Mouse (Mus musculus) heart, postnatal 14 days (tissue): ENCODE data around the gene Olfr1360. TPM values are rescaled to one million over a fixed set of nuclear protein-coding genes. Genes with fewer than 3 reads are reported as not detected.
"Not testable (repeated sequence)": the region's sequence is repeated elsewhere in the genome, so short reads cannot be mapped to it uniquely, and the experiment has no call there.

ENCODE experiments used
- DNase-seq, 2 experiments: peaks; one replicate each; pipeline ENCODE4 v3.0.0; 2021 to 2022
- intact Hi-C: fragments of 180-260 bp; cut with DNase I; formaldehyde crosslinking; loops from one replicate; pipeline ENCODE4 v1.15.1; 2025
- long read RNA-seq, 2 experiments: library from polyadenylated mRNA; stranded (forward); transcript quantifications; one replicate each; pipeline ENCODE4 v2.0.0; 2021
- total RNA-seq, 2 experiments: library from RNA; stranded (reverse); gene quantifications; 2 replicates each; pipeline ENCODE4 v1.2.3; 2021

Olfr1360 gene
- not detected for total RNA-seq
- long read RNA-seq, experiment 1: 0 reads
- long read RNA-seq, experiment 2: 0 reads

DNA sequence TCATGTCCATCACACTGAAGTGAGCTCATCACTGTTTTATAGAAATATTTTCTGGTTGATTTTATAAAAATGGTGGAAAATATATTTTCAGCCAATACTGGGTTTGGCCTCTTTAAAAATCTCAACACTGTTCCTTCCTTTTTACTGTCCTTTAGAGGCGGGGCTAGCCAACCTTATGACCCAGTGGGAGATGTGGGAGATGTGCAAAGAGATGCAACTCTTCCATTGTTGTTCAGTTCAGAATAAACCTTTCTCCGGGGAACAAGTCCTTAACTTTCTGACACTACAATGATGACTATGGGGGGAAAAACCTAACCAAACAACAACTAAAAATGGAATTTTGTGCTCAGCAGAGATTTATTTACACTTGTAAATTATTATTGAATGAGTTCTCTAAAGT, at the start of gene Olfr1360:
TSS of gene Olfr1360 (minus strand) at position 101 of the 400 bp plus-strand sequence.
- intact Hi-C loops: no loop called here
- DNase-seq: no peak

GRCm38 (mm10) chr13:21722993-21723836, 46.0 kb upstream of the Olfr1360 start:
- no peak for DNase-seq
- intact Hi-C loops: no loop called here

- intact Hi-C loops: no loop called here
- no peak for DNase-seq
These were observed 45.2 kb upstream of the Olfr1360 start for GRCm38 (mm10) chr13:21722373-21722925.

DNA sequence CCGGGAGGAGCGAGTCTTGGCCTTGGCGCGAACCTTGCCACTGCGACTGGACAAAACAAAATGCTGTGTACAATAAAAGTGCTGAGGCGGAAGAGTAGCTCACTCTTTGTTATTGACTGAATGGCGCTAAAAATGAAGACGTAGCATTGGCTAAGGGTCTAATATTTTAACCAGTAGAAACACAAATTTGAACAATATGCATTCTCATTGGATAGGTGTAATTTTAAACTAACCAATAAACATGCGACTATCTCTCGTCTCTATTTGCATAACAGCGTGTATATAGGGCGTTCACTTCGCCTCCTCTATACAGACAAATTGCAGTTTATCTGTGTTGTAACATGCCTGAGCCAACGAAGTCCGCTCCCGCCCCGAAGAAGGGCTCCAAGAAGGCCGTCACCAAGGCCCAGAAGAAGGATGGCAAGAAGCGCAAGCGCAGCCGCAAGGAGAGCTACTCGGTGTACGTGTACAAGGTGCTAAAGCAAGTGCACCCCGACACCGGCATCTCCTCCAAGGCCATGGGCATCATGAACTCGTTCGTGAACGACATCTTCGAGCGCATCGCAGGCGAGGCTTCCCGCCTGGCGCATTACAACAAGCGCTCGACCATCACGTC, 44.7 kb upstream of the Olfr1360 start, which contains the start of gene Hist1h2bm:
TSS of gene Hist1h2bm (plus strand) at position 288 of the 616 bp plus-strand sequence.
- intact Hi-C loops: not testable (repeated sequence)

GRCm38 (mm10) chr13:21721107-21721756, 44.0 kb upstream of the Olfr1360 start:
- DNase-seq, intact Hi-C loops: not testable (repeated sequence)

More for the DNA sequence above, 44.7 kb upstream of the Olfr1360 start, which contains the start of gene Hist1h2bm:
- DNase-seq: peak; percentile 40 to 43

DNA sequence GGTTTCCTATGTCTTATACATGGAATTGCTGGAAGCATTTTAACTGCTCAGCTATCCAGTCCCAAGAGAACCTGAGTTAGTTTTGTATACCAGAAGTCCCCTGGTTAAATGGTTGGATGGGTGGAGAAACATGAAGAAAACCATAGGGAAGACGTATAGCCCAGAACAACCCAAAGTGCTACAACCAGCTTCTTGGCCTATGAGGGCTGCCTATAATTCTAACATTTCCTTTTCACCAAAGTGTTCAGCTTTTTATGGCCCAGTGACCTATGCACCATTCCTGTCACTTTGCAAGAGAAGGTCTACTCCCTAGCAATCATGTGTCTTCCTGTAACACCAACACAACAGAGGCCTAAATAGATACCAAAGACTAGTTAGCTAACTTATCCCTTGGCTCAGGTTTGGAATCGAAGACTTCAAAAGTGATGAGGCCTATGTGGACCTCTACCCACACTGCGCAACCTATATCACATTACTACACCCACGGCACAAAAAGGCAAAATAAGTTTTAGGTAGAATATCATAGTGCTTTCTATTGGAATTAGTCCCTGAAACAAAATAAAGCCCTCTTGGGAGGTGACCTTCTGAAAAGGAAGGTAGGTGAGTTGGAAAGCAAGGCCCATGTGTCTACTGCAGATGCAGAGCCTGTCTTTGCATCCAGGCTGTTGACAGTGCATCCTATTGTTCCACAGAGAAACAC, 41.3 kb upstream of the Olfr1360 start:
- intact Hi-C loops: loop anchor here (10.0 kb wide), 3 partner anchors 216 to 1806 kb away; no protein-coding TSS in a partner anchor
- no peak for DNase-seq

- DNase-seq: peak; percentile 68 to 77
- intact Hi-C loops: loop anchor here (10.0 kb wide), 3 partner anchors 217 to 1807 kb away; no protein-coding TSS in a partner anchor
These were observed 40.5 kb upstream of the Olfr1360 start, which contains the start of gene Hist1h3h for GRCm38 (mm10) chr13:21717397-21718357. TSS of gene Hist1h3h (plus strand) at chr13:21717659.

GRCm38 (mm10) chr13:21716540-21717391, 39.6 kb upstream of the Olfr1360 start:
- DNase-seq: not testable (repeated sequence)
- intact Hi-C loops: loop anchor here (10.0 kb wide), 3 partner anchors 218 to 1808 kb away; no protein-coding TSS in a partner anchor

DNA sequence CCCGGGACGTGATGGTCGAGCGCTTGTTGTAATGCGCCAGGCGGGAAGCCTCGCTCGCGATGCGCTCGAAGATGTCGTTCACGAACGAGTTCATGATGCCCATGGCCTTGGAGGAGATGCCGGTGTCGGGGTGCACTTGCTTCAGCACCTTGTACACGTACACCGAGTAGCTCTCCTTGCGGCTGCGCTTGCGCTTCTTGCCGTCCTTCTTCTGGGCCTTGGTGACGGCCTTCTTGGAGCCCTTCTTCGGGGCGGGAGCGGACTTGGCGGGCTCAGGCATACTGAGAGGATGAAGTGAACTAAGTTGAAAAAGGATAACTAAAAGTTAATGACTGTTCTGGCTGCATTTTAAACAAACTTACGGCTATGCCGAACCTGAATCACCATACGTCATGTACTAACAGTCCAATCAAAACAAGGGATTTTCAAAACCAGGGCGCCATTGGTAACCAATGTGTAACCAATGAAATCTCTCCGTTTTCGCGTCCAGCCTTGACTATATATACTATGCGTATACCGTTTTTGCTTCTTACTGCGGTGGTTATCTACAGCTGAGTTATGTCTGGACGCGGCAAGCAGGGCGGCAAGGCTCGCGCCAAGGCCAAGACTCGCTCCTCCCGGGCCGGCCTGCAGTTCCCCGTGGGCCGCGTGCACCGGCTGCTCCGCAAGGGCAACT, 38.8 kb upstream of the Olfr1360 start, which contains the start of the genes Hist1h2bl and Hist1h2ai:
TSS of gene Hist1h2bl (minus strand) at position 280 of the 676 bp plus-strand sequence.
TSS of gene Hist1h2ai (plus strand) at position 559 of the 676 bp plus-strand sequence.
- DNase-seq: peak; percentile 58 to 74
- intact Hi-C loops: loop anchor here (1.0 to 10.0 kb wide), 4 partner anchors 18 to 1809 kb away; no protein-coding TSS in a partner anchor

DNA sequence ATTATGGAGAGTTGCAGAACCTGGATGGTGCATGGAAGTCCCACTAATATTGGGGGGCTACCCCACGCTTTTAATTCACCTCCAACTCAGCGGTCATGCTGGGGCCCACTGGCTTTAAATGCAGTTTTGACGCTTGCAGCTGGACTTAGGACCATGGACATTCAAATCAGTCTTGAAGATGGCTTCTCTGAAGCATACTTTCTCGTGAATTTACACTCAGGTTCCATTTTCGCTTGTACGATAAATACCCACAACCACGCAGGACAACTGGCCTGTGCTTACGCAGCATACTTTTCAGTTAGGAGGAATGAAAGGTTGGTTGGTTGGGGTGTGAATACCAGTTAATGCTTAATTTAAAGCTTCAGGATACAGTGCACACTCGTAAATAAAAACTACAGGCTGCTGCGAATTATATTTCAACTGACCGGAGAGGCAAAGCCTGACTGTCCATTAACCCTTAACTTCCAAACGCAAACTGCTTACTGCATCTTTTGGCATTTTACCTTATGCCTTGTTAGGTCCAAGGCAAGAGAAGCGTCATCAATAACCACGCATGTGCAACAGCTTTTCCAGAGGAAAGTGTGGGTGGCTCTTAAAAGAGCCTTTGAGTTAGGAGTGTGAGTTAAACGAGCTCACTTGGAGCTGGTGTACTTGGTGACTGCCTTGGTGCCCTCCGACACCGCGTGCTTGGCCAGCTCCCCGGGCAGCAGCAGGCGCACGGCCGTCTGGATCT, 38.1 kb upstream of the Olfr1360 start:
- DNase-seq: no peak
- intact Hi-C loops: loop anchor here (1.0 to 10.0 kb wide), 4 partner anchors 19 to 1810 kb away; no protein-coding TSS in a partner anchor

GRCm38 (mm10) chr13:21714725-21715124, 37.5 kb upstream of the Olfr1360 start:
- intact Hi-C loops: loop anchor here (1.0 to 10.0 kb wide), 8 partner anchors 20 to 1810 kb away; partner anchors contain the start of gene Zscan12
- peak; percentile 56 to 70 for DNase-seq

DNA sequence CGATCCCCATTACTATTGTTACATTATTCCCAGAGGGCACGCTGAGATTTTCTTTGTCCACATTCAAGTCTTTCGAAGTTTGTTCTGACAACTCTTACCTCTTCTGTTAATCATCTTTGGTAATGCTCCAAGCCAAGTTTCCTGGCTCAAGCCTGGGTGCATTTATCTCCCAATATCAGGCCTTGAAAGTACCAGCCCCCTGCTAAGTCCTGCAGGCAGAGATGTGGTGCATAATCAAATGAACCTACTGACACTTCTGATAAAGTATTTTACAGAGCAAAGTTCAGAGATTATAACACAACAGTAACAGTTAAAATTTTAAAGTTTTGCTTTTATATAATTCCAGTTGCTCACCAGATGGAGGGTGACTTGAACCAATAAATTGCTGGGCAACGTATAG, 34.5 kb upstream of the Olfr1360 start:
- no peak for DNase-seq
- intact Hi-C loops: loop anchor here (2.0 to 10.0 kb wide), 8 partner anchors 69 to 1813 kb away; partner anchors contain the start of genes Hist1h1b and Zscan12

DNA sequence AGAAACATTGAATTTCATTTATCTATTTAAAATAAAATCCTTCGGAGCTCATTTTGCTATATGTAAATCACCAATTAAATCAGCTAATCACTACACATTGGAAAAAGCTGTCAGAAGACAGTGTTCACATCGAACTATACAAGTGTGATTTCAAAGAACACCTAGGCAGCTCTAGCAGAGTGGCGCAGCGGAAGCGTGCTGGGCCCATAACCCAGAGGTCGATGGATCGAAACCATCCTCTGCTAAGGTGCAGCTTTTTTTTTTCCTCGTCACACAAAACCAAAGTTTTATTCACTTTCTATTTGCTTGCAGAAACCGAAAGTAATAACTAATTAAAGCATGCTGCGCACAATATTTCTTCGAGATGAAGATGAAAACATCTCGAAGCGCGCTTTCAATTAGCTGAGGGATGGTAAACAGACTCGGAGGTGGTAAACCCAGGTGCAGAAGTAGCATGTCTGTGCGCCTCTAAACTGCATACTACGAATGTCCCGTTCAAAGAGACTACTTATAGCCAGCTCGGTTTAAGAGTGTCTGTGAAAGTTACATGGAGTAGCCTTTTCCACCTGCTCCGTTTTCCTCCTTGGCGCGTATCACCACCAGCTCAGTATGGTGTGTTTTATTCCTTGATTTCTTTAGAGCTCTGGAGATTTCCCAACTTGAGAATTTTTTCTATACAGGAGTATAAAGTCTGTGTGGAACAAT, 33.8 kb upstream of the Olfr1360 start:
- intact Hi-C loops: loop anchor here (2.0 to 10.0 kb wide), 8 partner anchors 70 to 1814 kb away; partner anchors contain the start of genes Hist1h1b and Zscan12
- peak; percentile 76 to 83 for DNase-seq

GRCm38 (mm10) chr13:21710031-21710711, 33.0 kb upstream of the Olfr1360 start:
- intact Hi-C loops: loop anchor here (2.0 to 10.0 kb wide), 8 partner anchors 71 to 1815 kb away; partner anchors contain the start of genes Hist1h1b and Zscan12

More at GRCm38 (mm10) chr13:21710031-21710711, 33.0 kb upstream of the Olfr1360 start:
- peak; percentile 88 to 93 for DNase-seq
